Mouse (Mus musculus): Measurements from ENCODE around the gene Nox3. TPM values are rescaled to one million over a fixed set of nuclear protein-coding genes. Genes with fewer than 3 reads are reported as not detected.

Gene Nox3
- not detected for total RNA-seq (2023)

DNA sequence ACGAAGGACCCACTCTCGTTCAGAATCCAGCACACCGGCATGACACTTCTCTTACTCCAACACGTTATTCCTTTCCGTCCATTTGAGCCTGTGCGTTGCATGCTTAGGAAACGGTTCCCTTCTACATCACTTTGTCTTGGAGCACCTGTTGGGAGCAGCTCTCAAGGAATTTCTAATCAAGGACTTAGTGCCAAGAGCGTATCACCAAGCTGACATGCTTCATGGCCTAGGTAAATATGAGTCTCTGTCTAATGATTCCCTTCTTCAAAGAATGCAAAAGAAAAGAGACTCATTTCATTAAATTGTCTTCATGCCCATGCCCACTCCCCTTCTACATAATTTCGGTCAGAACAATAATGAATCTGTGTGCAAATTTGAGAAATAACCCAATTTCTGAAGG is at the start of gene Nox3:
Gene Nox3, minus strand, starts transcription at position 101 of the 400 bp plus-strand sequence.

Other genes with a start within 250 kb of the Nox3 start
- not detected for gene Cldn20, start 163.7 kb downstream of the Nox3 start, total RNA-seq (2023)
- 7.2 TPM for gene Tfb1m, start 138.5 kb downstream of the Nox3 start, total RNA-seq (2023)